Mouse (Mus musculus): ENCODE results near the gene Wnt7b. TPM values are rescaled to one million over a fixed set of nuclear protein-coding genes. Genes with fewer than 3 reads are reported as not detected.

Wnt7b gene
- total and polyA plus RNA-seq, 3 experiments, result not detected

- Histone ChIP-seq H3K4me2 (ENCODE audit: insufficient read depth, low read depth, poor library complexity, severe bottlenecking) (no peak overlapping the region), H3K4me1 (ENCODE audit: control insufficient read depth in 1 of 2, insufficient read depth in 2 of 2) (no peaks in the 10 kb centered on the region), H3K27ac (ENCODE audit: insufficient read depth, low read depth) (no peak overlapping the region), H3K27me3 (replicated peaks) (peaks cover 84% of the 10 kb centered on the region), H3K79me2 (replicated peaks; ENCODE audit: control insufficient read depth, extremely low read depth, insufficient read depth, poor library complexity, severe bottlenecking) (no peaks in the 10 kb centered on the region), H3K4me3 (replicated peaks in 1 of 3; ENCODE audit: low read depth in 2 of 3, low read length in 2 of 3, poor library complexity in 1 of 3) (no peak overlapping the region), H3K9ac (ENCODE audit: insufficient read depth, low read depth) (no peak overlapping the region), H3K36me3 (replicated peaks in 1 of 2; ENCODE audit: control insufficient read depth in 1 of 2, insufficient read depth in 1 of 2, low read length in 1 of 2) (no peaks in the 10 kb centered on the region), H3K9me3 (replicated peaks; ENCODE audit: low read length) (no peaks in the 10 kb centered on the region)
- DNase-seq (ENCODE audit: extremely low read depth), result no peak
- dilution Hi-C loops (cut with MboI; ENCODE audit: extremely low pct_ligation_motif_present, extremely low pct_unique_long_range_greater_than_20kb, low sequenced_read_pairs), result no loop called here
- TF ChIP-seq MAX (IDR thresholded peaks at IDR 0.05; ENCODE audit: low read length) (no peak), MEF2A (IDR thresholded peaks at IDR 0.05; ENCODE audit: borderline replicate concordance, low read depth, low read length) (no peak), E2F4 (IDR thresholded peaks at IDR 0.05; ENCODE audit: insufficient replicate concordance, low read depth, low read length) (no peak), TCF12 (IDR thresholded peaks at IDR 0.05; ENCODE audit: low read depth, low read length) (no peak), GABPA (IDR thresholded peaks at IDR 0.05; ENCODE audit: insufficient replicate concordance, low read depth, low read length) (no peak), NELFE (IDR thresholded peaks at IDR 0.05; ENCODE audit: low read depth, low read length) (no peak), POLR2A (IDR thresholded peaks at IDR 0.05; ENCODE audit: low read depth, low read length) (no peak), UBTF (IDR thresholded peaks at IDR 0.05; ENCODE audit: low read depth, low read length) (no peak), RCOR1 (conservative IDR thresholded peaks at IDR 0.05; ENCODE audit: low read depth, low read length) (no peak), USF2 (conservative IDR thresholded peaks at IDR 0.05; ENCODE audit: low read depth, low read length) (no peak), MYC (IDR thresholded peaks at IDR 0.05; ENCODE audit: low read depth, low read length) (no peak), ZC3H11A (IDR thresholded peaks at IDR 0.05; ENCODE audit: low read depth, low read length) (no peak), JUN (IDR thresholded peaks at IDR 0.05; ENCODE audit: insufficient read depth, low read depth, low read length) (no peak), CHD1 (IDR thresholded peaks at IDR 0.05; ENCODE audit: low read depth, low read length) (no peak), ETS1 (conservative IDR thresholded peaks at IDR 0.05; ENCODE audit: low read depth, low read length) (no peak), IRF4 (IDR thresholded peaks at IDR 0.05; ENCODE audit: low read depth, low read length) (no peak), SMC3 (IDR thresholded peaks at IDR 0.05; ENCODE audit: low read depth, low read length) (no peak), MAZ (IDR thresholded peaks at IDR 0.05; ENCODE audit: low read depth, low read length) (no peak), MXI1 (IDR thresholded peaks at IDR 0.05; ENCODE audit: low read depth, low read length) (no peak)
- in situ Hi-C loops (cut with MboI; ENCODE audit: low pct_ligation_motif_present, low pct_unique_long_range_greater_than_20kb, low sequenced_read_pairs), result no loop called here
Observed at GRCm38 (mm10) chr15:85564966-85565365, 17.3 kb downstream of the Wnt7b start.

- Histone ChIP-seq H3K9me3 (replicated peaks; ENCODE audit: low read length) (no peaks in the 10 kb centered on the region), H3K4me2 (ENCODE audit: insufficient read depth, low read depth, poor library complexity, severe bottlenecking) (no peak overlapping the region), H3K36me3 (replicated peaks in 1 of 2; ENCODE audit: control insufficient read depth in 1 of 2, insufficient read depth in 1 of 2, low read length in 1 of 2) (no peaks in the 10 kb centered on the region), H3K4me3 (replicated peaks in 1 of 3; ENCODE audit: low read depth in 2 of 3, low read length in 2 of 3, poor library complexity in 1 of 3) (no peak overlapping the region), H3K9ac (ENCODE audit: insufficient read depth, low read depth) (no peak overlapping the region), H3K79me2 (replicated peaks; ENCODE audit: control insufficient read depth, extremely low read depth, insufficient read depth, poor library complexity, severe bottlenecking) (no peaks in the 10 kb centered on the region), H3K27me3 (replicated peaks) (peaks cover 82% of the 10 kb centered on the region), H3K27ac (ENCODE audit: insufficient read depth, low read depth) (no peak overlapping the region), H3K4me1 (ENCODE audit: control insufficient read depth in 1 of 2, insufficient read depth in 2 of 2) (no peaks in the 10 kb centered on the region)
- dilution Hi-C loops (cut with MboI; ENCODE audit: extremely low pct_ligation_motif_present, extremely low pct_unique_long_range_greater_than_20kb, low sequenced_read_pairs) (no loop called here), in situ Hi-C loops (cut with MboI; ENCODE audit: low pct_ligation_motif_present, low pct_unique_long_range_greater_than_20kb, low sequenced_read_pairs) (no loop called here)
- no peak for DNase-seq (ENCODE audit: extremely low read depth)
- TF ChIP-seq RCOR1 (conservative IDR thresholded peaks at IDR 0.05; ENCODE audit: low read depth, low read length) (no peak), TCF12 (IDR thresholded peaks at IDR 0.05; ENCODE audit: low read depth, low read length) (no peak), KAT2A (IDR thresholded peaks at IDR 0.05; ENCODE audit: insufficient replicate concordance, low read length) (no peak), JUND (conservative IDR thresholded peaks at IDR 0.05; ENCODE audit: low read depth, low read length) (no peak), MYC (IDR thresholded peaks at IDR 0.05; ENCODE audit: low read depth, low read length) (no peak), ZKSCAN1 (IDR thresholded peaks at IDR 0.05; ENCODE audit: borderline replicate concordance, low read depth, low read length) (no peak), GABPA (IDR thresholded peaks at IDR 0.05; ENCODE audit: insufficient replicate concordance, low read depth, low read length) (no peak), CHD2 (IDR thresholded peaks at IDR 0.05; ENCODE audit: low read length) (no peak), POLR2A (IDR thresholded peaks at IDR 0.05; ENCODE audit: low read depth, low read length) (no peak), MAX (IDR thresholded peaks at IDR 0.05; ENCODE audit: low read length) (no peak), MXI1 (IDR thresholded peaks at IDR 0.05; ENCODE audit: low read depth, low read length) (no peak), USF2 (conservative IDR thresholded peaks at IDR 0.05; ENCODE audit: low read depth, low read length) (no peak), ZMIZ1 (IDR thresholded peaks at IDR 0.05; ENCODE audit: low read depth, low read length) (no peak)
Observed at GRCm38 (mm10) chr15:85564034-85564769, 18.1 kb downstream of the Wnt7b start.
